Mouse (Mus musculus) megakaryocyte, embryonic 14.5 days (primary cell): Measurements from ENCODE around the gene Adamtsl3.

Source experiments
- FLI1 ChIP-seq: IDR thresholded peaks from 2 replicates; pipeline ENCODE4 v1.6.1; 2012; ENCODE audit warnings: low read length, inconsistent platforms, mixed read lengths
- GATA1 ChIP-seq: IDR thresholded peaks from 3 replicates; pipeline ENCODE4 v1.6.1; 2012; ENCODE audit warnings: mixed read lengths, low read length, inconsistent platforms, borderline replicate concordance

DNA sequence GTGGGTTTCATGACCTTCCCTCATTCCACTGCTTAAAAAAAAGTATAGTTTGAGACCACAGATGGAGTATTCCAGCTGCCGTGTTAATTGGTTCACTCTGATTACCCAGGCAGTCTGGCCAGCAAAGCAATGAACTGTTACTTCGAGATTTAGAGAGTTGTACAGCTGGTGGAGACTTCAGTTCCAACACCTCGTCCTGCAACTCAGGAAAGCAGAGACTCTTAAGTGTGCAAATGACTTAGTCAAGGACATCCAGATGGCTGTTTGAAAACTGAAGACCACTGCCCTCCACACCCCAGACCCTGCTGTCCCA, 48.0 kb downstream of the Adamtsl3 start:
- TF ChIP-seq GATA1 = no peak
- TF ChIP-seq FLI1 = no peak
